Mouse (Mus musculus) neutrophil, adult 5-6 weeks (primary cell): Measurements from ENCODE around the gene Fam78a. TPM values are rescaled to one million over a fixed set of nuclear protein-coding genes. Genes with fewer than 3 reads are reported as not detected.
"Not testable (repeated sequence)": the region's sequence is repeated elsewhere in the genome, so short reads cannot be mapped to it uniquely, and the experiment has no call there.

Experiments
- ATAC-seq: fragments of 151-379, 151-347 bp; 2 replicates; pipeline ENCODE4 v1.8.0; 2017; ENCODE audit warnings: mild to moderate bottlenecking, moderate TSS enrichment; ENCODE audit not compliant: insufficient number of reproducible peaks, poor library complexity, low FRiP score, severe bottlenecking; ENCODE audit errors: extremely low read depth
- total RNA-seq: library from RNA; stranded (forward); fragments of 200-1000 nt; gene quantifications from 2 replicates; pipeline ENCODE4 v1.2.3, GENCODE M21; 2017

Gene Fam78a
- total RNA-seq, 1 experiment from 2014 or later, result 29.6 TPM

GRCm38 (mm10) chr2:32056524-32056923 lies 28.1 kb downstream of the Fam78a start:
- ATAC-seq, result no peak

GRCm38 (mm10) chr2:32055357-32055965 lies 29.2 kb downstream of the Fam78a start:
- ATAC-seq, result no peak

GRCm38 (mm10) chr2:32052418-32052817 lies 32.2 kb downstream of the Fam78a start:
- ATAC-seq, result no peak

- ATAC-seq, result no peak
Measured at GRCm38 (mm10) chr2:32051791-32052190, 32.9 kb downstream of the Fam78a start.

- ATAC-seq, result 0 out of 2 replicates have a peak, but pooled peaks have one; percentile 13
Measured at GRCm38 (mm10) chr2:32047323-32047722, 37.3 kb downstream of the Fam78a start.

- no peak for ATAC-seq
Measured at GRCm38 (mm10) chr2:32046009-32046408, 38.6 kb downstream of the Fam78a start.

- no peak for ATAC-seq
Measured at GRCm38 (mm10) chr2:32045375-32045774, 39.3 kb downstream of the Fam78a start.

GRCm38 (mm10) chr2:32043836-32044235 lies 40.8 kb downstream of the Fam78a start:
- no peak for ATAC-seq

GRCm38 (mm10) chr2:32041087-32041486 lies 43.6 kb downstream of the Fam78a start:
- ATAC-seq, result no peak

GRCm38 (mm10) chr2:32040646-32041045 lies 44.0 kb downstream of the Fam78a start:
- ATAC-seq, result not testable (repeated sequence)

- ATAC-seq, result no peak
Measured at GRCm38 (mm10) chr2:32038661-32039081, 46.0 kb downstream of the Fam78a start.

- no peak for ATAC-seq
Measured at GRCm38 (mm10) chr2:32037279-32037858, 47.3 kb downstream of the Fam78a start.

GRCm38 (mm10) chr2:32034206-32034605 lies 50.5 kb downstream of the Fam78a start:
- ATAC-seq, result no peak

GRCm38 (mm10) chr2:32033436-32033835 lies 51.2 kb downstream of the Fam78a start:
- no peak for ATAC-seq

GRCm38 (mm10) chr2:32029636-32030035 lies 55.0 kb downstream of the Fam78a start:
- ATAC-seq, result no peak

GRCm38 (mm10) chr2:32024372-32024771 lies 60.3 kb downstream of the Fam78a start:
- ATAC-seq, result no peak

GRCm38 (mm10) chr2:32020229-32020628 lies 64.4 kb downstream of the Fam78a start:
- no peak for ATAC-seq

- no peak for ATAC-seq
Measured at GRCm38 (mm10) chr2:32019704-32020103, 65.0 kb downstream of the Fam78a start.

GRCm38 (mm10) chr2:32008716-32009115 lies 75.9 kb downstream of the Fam78a start:
- no peak for ATAC-seq

GRCm38 (mm10) chr2:32008311-32008710 lies 76.3 kb downstream of the Fam78a start:
- no peak for ATAC-seq
